Mouse (Mus musculus): Measurements from ENCODE around the gene Arvcf. TPM values are rescaled to one million over a fixed set of nuclear protein-coding genes. Genes with fewer than 3 reads are reported as not detected.

Arvcf gene
- polyA plus RNA-seq, 1 experiment = 52.3 TPM

DNA sequence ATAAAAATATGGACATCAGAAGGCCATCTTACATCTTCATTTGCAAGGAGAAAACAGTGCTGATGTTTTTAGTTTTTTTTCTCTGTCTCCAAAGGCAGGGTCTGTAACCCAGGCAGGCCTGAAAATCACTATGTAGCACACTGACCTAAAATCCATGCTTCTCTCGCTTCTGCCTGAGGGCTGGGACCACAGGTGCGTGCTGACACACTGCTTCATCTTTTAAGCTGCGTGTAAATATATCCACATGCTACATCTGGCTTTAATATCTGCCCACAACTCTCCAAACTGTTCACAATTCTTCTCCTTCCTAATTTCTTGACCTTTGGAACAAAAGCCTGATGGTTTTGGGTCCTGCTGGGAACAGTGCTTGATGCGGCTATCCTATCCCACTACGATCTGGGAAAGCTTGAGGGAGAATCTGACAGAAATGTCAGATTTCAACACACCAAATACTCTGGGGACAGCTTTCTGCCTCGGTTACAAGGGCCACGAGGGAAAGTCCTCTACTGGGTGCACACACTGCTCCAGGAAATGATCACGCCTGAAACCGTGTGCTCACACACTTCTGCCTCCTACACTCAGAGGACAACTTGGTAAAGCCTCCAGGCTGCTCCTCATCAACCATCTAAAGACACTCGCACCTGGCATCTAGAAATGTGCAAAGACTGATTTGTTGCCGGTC lies 76.5 kb downstream of the Arvcf start:
- no peaks in the 10 kb centered on the region for H3K27me3 ChIP-seq (ENCODE audit: control insufficient read depth, insufficient read depth, low read length)
- H3K4me1 ChIP-seq (replicated peaks; ENCODE audit: control insufficient read depth, insufficient read depth, low read length) = peaks cover 27% of the 10 kb centered on the region
- H3K27ac ChIP-seq (ENCODE audit: control insufficient read depth, insufficient read depth, low read length) = no peak overlapping the region; the same call in 1 of the 2 replicates
- WGBS = 41% methylated on average over 11 of the region's 11 CpGs
- H3K36me3 ChIP-seq (ENCODE audit: control insufficient read depth, insufficient read depth, low read length) = no peaks in the 10 kb centered on the region
- no peak for DNase-seq
- TF ChIP-seq CTCF (IDR thresholded peaks at IDR 0.05; ENCODE audit: borderline replicate concordance, control insufficient read depth, extremely low read depth, insufficient read depth, low read length, poor library complexity) (no peak), POLR2A (IDR thresholded peaks at IDR 0.05; ENCODE audit: control insufficient read depth, extremely low read depth, insufficient read depth, low read length, poor library complexity) (no peak)
- H3K4me3 ChIP-seq (ENCODE audit: control insufficient read depth, insufficient read depth, low read length) = no peak overlapping the region

- Histone ChIP-seq H3K27ac (ENCODE audit: control insufficient read depth, insufficient read depth, low read length) (0 out of 2 replicates have a peak overlapping the region, but pooled peaks have one; percentile 9), H3K36me3 (ENCODE audit: control insufficient read depth, insufficient read depth, low read length) (no peaks in the 10 kb centered on the region), H3K4me3 (ENCODE audit: control insufficient read depth, insufficient read depth, low read length) (peak overlapping the region; percentile 78), H3K4me1 (replicated peaks; ENCODE audit: control insufficient read depth, insufficient read depth, low read length) (peaks cover 27% of the 10 kb centered on the region), H3K27me3 (ENCODE audit: control insufficient read depth, insufficient read depth, low read length) (no peaks in the 10 kb centered on the region)
- no peak for DNase-seq
- TF ChIP-seq POLR2A (IDR thresholded peaks at IDR 0.05; ENCODE audit: control insufficient read depth, extremely low read depth, insufficient read depth, low read length, poor library complexity) (no peak), CTCF (IDR thresholded peaks at IDR 0.05; ENCODE audit: borderline replicate concordance, control insufficient read depth, extremely low read depth, insufficient read depth, low read length, poor library complexity) (no peak)
- WGBS = 23% methylated on average over 10 of the region's 10 CpGs
Observed at GRCm38 (mm10) chr16:18425475-18426214, 77.7 kb downstream of the Arvcf start.

DNA sequence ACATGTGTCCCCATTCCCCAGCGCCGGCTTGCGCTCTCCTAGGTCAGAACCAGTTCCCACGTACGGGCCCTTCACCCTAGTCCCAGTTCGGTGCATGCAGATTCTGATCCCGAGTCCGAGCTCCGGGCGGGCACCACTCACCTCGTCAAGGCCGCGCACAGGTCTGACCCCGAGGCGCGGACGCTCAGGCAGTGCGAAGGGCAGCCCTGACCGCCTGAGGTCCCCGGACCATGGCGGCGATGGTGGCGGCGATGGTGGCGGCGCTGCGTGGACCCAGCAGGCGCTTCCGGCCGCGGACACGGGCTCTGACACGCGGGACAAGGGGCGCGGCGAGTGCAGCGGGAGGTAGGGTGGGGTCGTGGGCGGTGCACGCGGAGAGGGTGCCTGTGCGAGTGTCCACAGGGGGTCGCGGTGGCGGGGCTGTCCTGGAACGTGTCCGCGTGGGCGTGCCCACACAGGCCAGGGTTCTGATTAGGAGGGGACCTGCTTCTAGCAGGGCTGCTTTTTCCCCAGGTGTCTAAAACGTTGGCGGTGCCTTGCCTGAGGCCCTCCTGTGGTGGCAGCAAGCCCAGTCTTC lies 78.3 kb downstream of the Arvcf start, which contains the start of gene Txnrd2:
Gene Txnrd2, plus strand, starts transcription at position 170 of the 577 bp plus-strand sequence.
- TF ChIP-seq CTCF (IDR thresholded peaks at IDR 0.05; ENCODE audit: borderline replicate concordance, control insufficient read depth, extremely low read depth, insufficient read depth, low read length, poor library complexity) (peak; percentile 51; the same call in 1 of the 2 replicates), POLR2A (IDR thresholded peaks at IDR 0.05; ENCODE audit: control insufficient read depth, extremely low read depth, insufficient read depth, low read length, poor library complexity) (no peak)
- under 1% methylated on average over 52 of the region's 52 CpGs for WGBS
- DNase-seq = peak; percentile 66
- peak within 1 kb of the TSS; percentile 78 for H3K4me3 ChIP-seq (ENCODE audit: control insufficient read depth, insufficient read depth, low read length)
- H3K27me3 ChIP-seq (ENCODE audit: control insufficient read depth, insufficient read depth, low read length) = no peaks in the 10 kb centered on the region
- H3K27ac ChIP-seq (ENCODE audit: control insufficient read depth, insufficient read depth, low read length) = 0 out of 2 replicates have a peak within 1 kb of the TSS, but pooled peaks have one; percentile 9
- H3K36me3 ChIP-seq (ENCODE audit: control insufficient read depth, insufficient read depth, low read length) = no peaks in the 10 kb centered on the region
- H3K4me1 ChIP-seq (replicated peaks; ENCODE audit: control insufficient read depth, insufficient read depth, low read length) = peaks cover 27% of the 10 kb centered on the region

GRCm38 (mm10) chr16:18426802-18427280 lies 78.9 kb downstream of the Arvcf start, which contains the start of gene Comt:
TSS of gene Comt (minus strand) at chr16:18426852.
- TF ChIP-seq CTCF (IDR thresholded peaks at IDR 0.05; ENCODE audit: borderline replicate concordance, control insufficient read depth, extremely low read depth, insufficient read depth, low read length, poor library complexity) = no peak
- TF ChIP-seq POLR2A (IDR thresholded peaks at IDR 0.05; ENCODE audit: control insufficient read depth, extremely low read depth, insufficient read depth, low read length, poor library complexity) = no peak
- WGBS = 57% methylated on average over 5 of the region's 5 CpGs
- Histone ChIP-seq H3K27me3 (ENCODE audit: control insufficient read depth, insufficient read depth, low read length) (no peaks in the 10 kb centered on the region), H3K4me1 (replicated peaks; ENCODE audit: control insufficient read depth, insufficient read depth, low read length) (peaks cover 27% of the 10 kb centered on the region), H3K36me3 (ENCODE audit: control insufficient read depth, insufficient read depth, low read length) (no peaks in the 10 kb centered on the region), H3K4me3 (ENCODE audit: control insufficient read depth, insufficient read depth, low read length) (peak within 1 kb of the TSS; percentile 78), H3K27ac (ENCODE audit: control insufficient read depth, insufficient read depth, low read length) (0 out of 2 replicates have a peak within 1 kb of the TSS, but pooled peaks have one; percentile 5)
- no peak for DNase-seq

GRCm38 (mm10) chr16:18428011-18428515 lies 80.1 kb downstream of the Arvcf start:
- Histone ChIP-seq H3K4me3 (ENCODE audit: control insufficient read depth, insufficient read depth, low read length) (no peak overlapping the region), H3K4me1 (replicated peaks; ENCODE audit: control insufficient read depth, insufficient read depth, low read length) (peaks cover 27% of the 10 kb centered on the region), H3K36me3 (ENCODE audit: control insufficient read depth, insufficient read depth, low read length) (no peaks in the 10 kb centered on the region), H3K27ac (ENCODE audit: control insufficient read depth, insufficient read depth, low read length) (no peak overlapping the region), H3K27me3 (ENCODE audit: control insufficient read depth, insufficient read depth, low read length) (no peaks in the 10 kb centered on the region)
- no peak for TF ChIP-seq POLR2A (IDR thresholded peaks at IDR 0.05; ENCODE audit: control insufficient read depth, extremely low read depth, insufficient read depth, low read length, poor library complexity)
- no peak for TF ChIP-seq CTCF (IDR thresholded peaks at IDR 0.05; ENCODE audit: borderline replicate concordance, control insufficient read depth, extremely low read depth, insufficient read depth, low read length, poor library complexity)
- 95% methylated on average over 5 of the region's 5 CpGs for WGBS
- DNase-seq = no peak

GRCm38 (mm10) chr16:18428516-18429042 lies 80.6 kb downstream of the Arvcf start:
- Histone ChIP-seq H3K36me3 (ENCODE audit: control insufficient read depth, insufficient read depth, low read length) (no peaks in the 10 kb centered on the region), H3K27me3 (ENCODE audit: control insufficient read depth, insufficient read depth, low read length) (no peaks in the 10 kb centered on the region), H3K4me3 (ENCODE audit: control insufficient read depth, insufficient read depth, low read length) (no peak overlapping the region), H3K4me1 (replicated peaks; ENCODE audit: control insufficient read depth, insufficient read depth, low read length) (peaks cover 27% of the 10 kb centered on the region), H3K27ac (ENCODE audit: control insufficient read depth, insufficient read depth, low read length) (no peak overlapping the region)
- 92% methylated on average over 7 of the region's 7 CpGs for WGBS
- DNase-seq = no peak
- TF ChIP-seq POLR2A (IDR thresholded peaks at IDR 0.05; ENCODE audit: control insufficient read depth, extremely low read depth, insufficient read depth, low read length, poor library complexity) (no peak), CTCF (IDR thresholded peaks at IDR 0.05; ENCODE audit: borderline replicate concordance, control insufficient read depth, extremely low read depth, insufficient read depth, low read length, poor library complexity) (no peak)
